Mouse (Mus musculus) limb, embryonic 11.5 days (tissue): ENCODE measurements at regions not wholly inside any gene's neighbourhood (a gene's known extent, or its start where the extent isn't known, plus 50 kb on each side); places are given as distances from the start of the nearest gene placed in this dataset.

ENCODE experiments used
- ATAC-seq: fragments of 200-750 bp; cut with Nextera tagmentation; 2 replicates; pipeline ENCODE4 v1.8.0; 2017; ENCODE audit warnings: low read depth; ENCODE audit not compliant: insufficient number of reproducible peaks, low FRiP score, low TSS enrichment
- DNase-seq: peaks from one replicate; pipeline ENCODE4 v3.0.0-alpha.2; 2015; ENCODE audit warnings: low spot score
- H3K27ac ChIP-seq: fragments of 300-500 bp; sonication (generic); replicated peaks from 2 replicates; pipeline ENCODE4 v1.5.1; 2014; ENCODE audit warnings: low read depth, mild to moderate bottlenecking, low read length
- H3K27me3 ChIP-seq: fragments of 300-500 bp; sonication (generic); 2 replicates; pipeline ENCODE4 v1.6.1; 2014; ENCODE audit warnings: mild to moderate bottlenecking, low read length, mixed read lengths; ENCODE audit not compliant: control insufficient read depth, insufficient read depth
- H3K36me3 ChIP-seq: fragments of 300-500 bp; sonication (generic); 2 replicates; pipeline ENCODE4 v1.6.1; 2014; ENCODE audit warnings: mild to moderate bottlenecking, low read length, moderate library complexity, mixed read lengths; ENCODE audit not compliant: control insufficient read depth, insufficient read depth
- H3K4me1 ChIP-seq: fragments of 300-500 bp; sonication (generic); 2 replicates; pipeline ENCODE4 v1.6.1; 2014; ENCODE audit warnings: low read length, mixed read lengths; ENCODE audit not compliant: control insufficient read depth, insufficient read depth
- H3K4me2 ChIP-seq: fragments of 300-500 bp; sonication (generic); 2 replicates; pipeline ENCODE4 v1.6.1; 2014; ENCODE audit warnings: low read depth, mild to moderate bottlenecking, moderate library complexity; ENCODE audit not compliant: severe bottlenecking
- H3K4me3 ChIP-seq: fragments of 300-500 bp; sonication (generic); 2 replicates; pipeline ENCODE4 v1.5.1; 2014; ENCODE audit warnings: low read depth, low read length
- H3K9ac ChIP-seq: fragments of 300-500 bp; sonication (generic); 2 replicates; pipeline ENCODE4 v1.6.1; 2014; ENCODE audit warnings: mild to moderate bottlenecking, low read length
- H3K9me3 ChIP-seq: fragments of 300-500 bp; sonication (generic); 2 replicates; pipeline ENCODE4 v1.6.1; 2016; ENCODE audit warnings: low read length; ENCODE audit not compliant: control insufficient read depth
- WGBS: fragments of 180-500 bp; shearing (Covaris S2); extraction: QIAGEN DNeasy Blood & Tissue Kit; methylation state at CpG from one replicate; pipeline ENCODE4 v1.1.7; 2014; 5-methylcytosine and 5-hydroxymethylcytosine counted together

DNA sequence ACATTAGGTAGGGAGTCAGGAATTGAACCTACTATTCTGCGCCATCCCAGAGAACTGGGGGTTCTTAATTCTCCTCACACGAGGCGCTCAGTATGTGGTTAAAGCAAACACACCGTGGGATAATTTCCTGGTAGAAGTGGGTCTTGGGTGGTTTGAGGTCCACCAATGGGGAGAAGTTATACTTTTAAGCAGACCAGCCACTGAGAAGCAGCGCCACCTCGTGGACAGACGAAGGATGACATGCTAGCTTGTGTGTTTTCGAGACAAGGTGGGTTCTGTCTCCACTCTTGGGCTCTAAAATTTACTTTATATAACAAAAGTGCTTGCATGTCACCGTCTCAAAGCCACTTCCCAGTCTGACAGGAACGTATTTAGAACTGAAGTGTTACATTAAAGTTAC lies 152.7 kb upstream of the Zfp64 start:
- ATAC-seq: no peak
- no peaks in the 10 kb centered on the region for H3K4me1 ChIP-seq
- H3K4me3 ChIP-seq: no peak overlapping the region
- peaks cover 2% of the 10 kb centered on the region; the same call in 1 of the 2 replicates for H3K9me3 ChIP-seq
- peak; percentile 80 for DNase-seq
- no peak overlapping the region for H3K4me2 ChIP-seq
- H3K9ac ChIP-seq: no peak overlapping the region
- no peaks in the 10 kb centered on the region for H3K27me3 ChIP-seq
- 39% methylated on average over 10 of the region's 10 CpGs for WGBS
- H3K27ac ChIP-seq: no peak overlapping the region
- no peaks in the 10 kb centered on the region for H3K36me3 ChIP-seq

DNA sequence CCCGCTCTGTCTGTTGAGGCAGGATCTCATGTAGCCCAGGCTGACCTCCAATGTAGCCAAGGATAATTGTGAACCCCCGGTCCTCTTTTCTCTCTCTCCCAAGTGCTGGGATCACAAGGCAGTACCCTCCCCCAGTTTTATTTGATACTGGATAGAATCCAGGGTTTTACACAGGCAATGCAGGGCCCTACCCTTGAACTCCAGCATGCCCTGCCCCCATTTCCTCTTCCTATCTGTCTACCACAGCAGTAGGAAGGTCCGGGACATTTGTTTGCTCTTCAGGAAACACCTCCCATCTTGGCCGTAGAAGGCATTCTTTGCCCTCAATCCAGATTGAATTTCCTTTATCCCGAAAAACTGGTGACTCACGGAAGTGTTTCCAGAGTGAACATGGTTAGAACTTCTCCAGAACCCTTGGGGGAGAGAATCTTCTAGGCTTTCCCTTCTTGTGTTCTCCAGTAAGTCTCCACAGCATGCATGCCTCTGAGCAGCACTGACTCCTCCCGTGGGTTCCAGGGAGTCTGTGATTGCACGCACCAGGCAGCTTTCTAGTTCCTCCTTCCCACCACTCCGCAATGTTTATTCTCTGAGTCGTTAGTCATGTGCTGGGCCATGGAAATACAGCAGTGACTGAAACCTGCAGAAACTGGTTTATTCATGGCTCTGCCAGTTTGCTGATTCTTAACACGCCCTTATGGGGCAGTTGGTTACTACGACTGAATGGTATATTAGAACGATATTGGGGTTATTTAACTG lies 146.3 kb upstream of the Zfp64 start:
- Histone ChIP-seq H3K27me3 (no peaks in the 10 kb centered on the region), H3K9ac (no peak overlapping the region), H3K4me1 (no peaks in the 10 kb centered on the region), H3K4me2 (no peak overlapping the region), H3K4me3 (no peak overlapping the region), H3K9me3 (no peaks in the 10 kb centered on the region), H3K27ac (no peak overlapping the region), H3K36me3 (no peaks in the 10 kb centered on the region)
- 88% methylated on average over 13 of the region's 13 CpGs for WGBS
- ATAC-seq: no peak
- no peak for DNase-seq

DNA sequence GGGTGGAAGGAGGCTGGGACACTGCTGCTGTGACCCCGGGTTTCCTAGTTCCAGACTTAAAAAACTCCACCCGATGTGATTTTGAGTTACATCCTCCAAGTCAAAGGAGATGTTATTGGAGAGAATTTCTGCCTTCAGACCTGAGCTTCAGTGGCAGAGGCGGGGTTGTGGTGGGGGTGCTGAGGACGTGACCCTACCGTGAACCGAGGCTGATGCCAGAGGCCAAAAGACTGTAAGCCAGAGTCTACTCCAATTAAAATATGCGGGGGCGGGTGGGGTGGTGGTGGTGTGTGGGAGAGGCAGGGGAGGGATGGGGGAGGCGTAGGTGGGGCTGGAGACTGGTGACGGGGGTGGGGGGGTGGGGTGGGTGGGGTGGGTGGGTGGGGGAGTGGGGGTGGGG lies 145.1 kb upstream of the Zfp64 start:
- 78% methylated on average over 10 of the region's 10 CpGs for WGBS
- no peak for ATAC-seq
- no peak for DNase-seq
- Histone ChIP-seq H3K4me3 (no peak overlapping the region), H3K9me3 (no peaks in the 10 kb centered on the region), H3K27ac (no peak overlapping the region), H3K4me1 (no peaks in the 10 kb centered on the region), H3K9ac (no peak overlapping the region), H3K27me3 (no peaks in the 10 kb centered on the region), H3K4me2 (no peak overlapping the region), H3K36me3 (no peaks in the 10 kb centered on the region)

DNA sequence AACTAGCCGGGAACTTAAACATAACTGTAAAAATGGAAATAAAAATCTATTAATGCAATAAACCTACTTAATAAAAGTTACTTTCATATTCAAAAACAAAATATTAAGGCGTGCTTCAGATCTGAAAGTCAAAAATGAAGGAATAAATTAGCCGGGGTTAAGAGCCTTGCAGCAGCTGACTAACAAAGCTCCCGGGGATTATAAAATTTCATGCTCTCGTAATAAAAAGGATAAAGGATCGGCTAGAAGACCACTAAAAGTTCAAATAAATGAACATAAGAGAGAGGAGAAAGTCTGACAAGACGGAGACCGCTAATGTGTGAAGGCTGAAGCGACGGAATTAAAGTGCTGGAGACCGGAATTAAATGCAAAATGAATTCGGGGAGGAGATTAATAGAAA lies 144.3 kb upstream of the Zfp64 start:
- no peaks in the 10 kb centered on the region for H3K27me3 ChIP-seq
- H3K36me3 ChIP-seq: no peaks in the 10 kb centered on the region
- no peak overlapping the region for H3K9ac ChIP-seq
- no peaks in the 10 kb centered on the region for H3K4me1 ChIP-seq
- 77% methylated on average over 12 of the region's 12 CpGs for WGBS
- no peak overlapping the region for H3K4me2 ChIP-seq
- no peak overlapping the region for H3K4me3 ChIP-seq
- H3K27ac ChIP-seq: no peak overlapping the region
- DNase-seq (no peak), ATAC-seq (no peak)
- H3K9me3 ChIP-seq: no peaks in the 10 kb centered on the region

DNA sequence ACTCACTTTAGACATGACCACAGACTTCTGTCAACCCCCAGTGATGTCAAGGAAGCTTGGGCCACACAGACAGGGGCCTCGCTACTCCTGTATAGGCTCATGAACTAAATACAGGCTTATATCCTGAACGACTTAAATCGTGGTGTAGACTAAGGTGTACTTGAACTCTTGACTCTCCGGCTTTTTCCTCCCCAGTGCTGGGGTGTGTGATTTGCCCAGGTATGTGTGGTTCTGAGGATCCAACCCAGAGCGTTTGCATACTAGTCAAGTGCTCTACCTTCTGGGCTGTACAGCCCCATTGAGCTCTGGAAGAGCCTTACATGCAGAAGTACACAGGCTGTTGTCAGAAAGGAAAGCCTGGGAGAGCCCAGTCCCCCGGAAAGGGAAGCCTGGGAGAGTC lies 143.2 kb upstream of the Zfp64 start:
- no peaks in the 10 kb centered on the region for H3K27me3 ChIP-seq
- ATAC-seq: no peak
- H3K4me2 ChIP-seq: no peak overlapping the region
- no peak for DNase-seq
- no peak overlapping the region for H3K9ac ChIP-seq
- WGBS: 88% methylated on average over 6 of the region's 6 CpGs
- no peak overlapping the region for H3K4me3 ChIP-seq
- no peak overlapping the region for H3K27ac ChIP-seq
- no peaks in the 10 kb centered on the region for H3K4me1 ChIP-seq
- H3K36me3 ChIP-seq: no peaks in the 10 kb centered on the region
- H3K9me3 ChIP-seq: no peaks in the 10 kb centered on the region

DNA sequence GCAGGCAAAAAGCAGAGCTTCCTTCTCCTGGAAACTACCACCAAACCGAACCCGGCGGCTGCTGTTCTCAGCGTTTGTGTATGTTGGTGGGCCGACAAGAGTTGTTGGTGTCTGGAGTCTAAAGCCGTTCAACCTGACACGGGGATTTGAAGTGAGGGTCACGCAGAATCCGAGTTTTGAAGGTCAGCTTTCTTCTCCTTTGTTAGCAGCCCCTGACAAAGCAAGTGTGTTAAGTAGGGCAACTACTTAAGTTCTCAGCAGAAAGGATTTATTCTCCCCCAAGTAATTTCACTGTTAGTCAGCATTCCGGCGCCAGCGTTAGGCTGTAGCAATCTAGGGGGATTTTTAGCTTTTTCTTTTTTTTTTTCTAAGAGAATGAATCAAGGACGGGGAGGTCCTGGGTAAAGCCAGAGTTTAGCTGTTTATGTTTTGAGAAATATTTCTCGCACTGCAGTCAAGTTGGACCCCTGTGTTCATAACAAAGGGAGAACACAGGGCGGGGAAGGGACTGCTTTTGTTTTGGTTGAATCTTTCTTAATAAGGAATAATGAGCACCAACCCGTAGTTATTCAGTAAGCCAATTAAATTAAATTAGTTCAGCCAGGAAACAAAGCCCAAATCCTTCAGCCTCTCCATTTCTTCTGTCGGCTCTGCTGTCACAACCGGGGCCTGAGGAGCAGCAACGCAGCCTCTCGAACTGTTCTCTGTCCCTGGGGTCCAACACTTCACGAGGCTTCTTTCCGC lies 138.8 kb upstream of the Zfp64 start:
- Histone ChIP-seq H3K36me3 (no peaks in the 10 kb centered on the region), H3K4me1 (no peaks in the 10 kb centered on the region), H3K9ac (no peak overlapping the region), H3K27ac (no peak overlapping the region), H3K27me3 (no peaks in the 10 kb centered on the region), H3K4me3 (no peak overlapping the region), H3K9me3 (peaks cover 3% of the 10 kb centered on the region; the same call in 1 of the 2 replicates), H3K4me2 (no peak overlapping the region)
- ATAC-seq (no peak), DNase-seq (no peak)
- WGBS: 84% methylated on average over 22 of the region's 22 CpGs

DNA sequence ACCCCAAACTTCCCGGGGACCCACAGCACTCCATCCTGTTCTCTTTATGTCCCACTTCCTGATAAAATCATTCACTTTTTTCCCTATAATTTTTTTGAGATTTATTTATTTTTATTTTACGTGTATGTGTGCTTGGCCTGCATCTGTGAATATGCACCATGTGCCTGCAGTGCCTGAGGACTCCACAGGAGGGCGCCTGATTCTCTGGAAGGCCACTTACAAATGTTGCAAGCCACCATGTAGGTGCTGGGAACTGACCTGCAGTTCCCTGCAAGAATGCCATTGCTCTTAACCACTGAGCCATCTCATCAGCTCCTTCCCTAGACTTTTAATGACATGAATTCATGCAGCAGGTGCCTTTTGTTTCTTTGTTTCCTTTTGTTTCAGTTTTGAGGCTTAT lies 134.9 kb upstream of the Zfp64 start:
- Histone ChIP-seq H3K4me3 (no peak overlapping the region), H3K9ac (no peak overlapping the region), H3K27me3 (no peaks in the 10 kb centered on the region), H3K4me1 (no peaks in the 10 kb centered on the region), H3K4me2 (no peak overlapping the region), H3K27ac (no peak overlapping the region), H3K36me3 (no peaks in the 10 kb centered on the region), H3K9me3 (peaks cover 3% of the 10 kb centered on the region; the same call in 1 of the 2 replicates)
- no peak for ATAC-seq
- no peak for DNase-seq
- 80% methylated on average over 3 of the region's 3 CpGs for WGBS

DNA sequence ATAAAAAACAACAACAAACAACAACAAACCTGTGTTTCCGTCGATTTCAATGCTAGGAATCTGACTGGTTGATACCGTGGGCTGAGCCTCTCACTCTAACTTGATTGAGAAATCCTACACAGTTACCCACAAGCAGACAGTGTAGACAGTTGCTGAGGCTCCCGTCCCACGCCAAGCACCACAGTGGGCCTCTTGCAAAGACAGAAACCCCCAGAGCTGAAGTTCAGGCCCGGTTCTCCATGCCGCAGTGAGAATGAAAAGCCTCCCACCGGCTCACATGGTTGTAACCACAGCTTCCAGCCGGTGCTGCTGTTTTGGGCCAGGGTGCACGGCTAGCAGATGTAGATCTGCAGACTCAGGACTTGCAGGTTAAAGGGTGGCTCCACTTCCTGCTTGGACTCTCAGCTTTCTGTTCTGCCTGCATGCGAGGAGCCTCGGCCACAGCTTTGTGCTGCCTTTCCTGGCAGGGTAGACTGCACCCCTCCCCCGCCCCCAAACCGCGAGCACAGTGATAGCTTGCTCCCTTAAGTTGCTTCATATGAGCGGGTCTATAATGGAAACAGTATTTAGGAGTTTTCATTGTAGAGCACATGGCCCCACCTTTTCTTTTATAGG lies 133.6 kb upstream of the Zfp64 start:
- 76% methylated on average over 16 of the region's 16 CpGs for WGBS
- ATAC-seq: no peak
- Histone ChIP-seq H3K27ac (no peak overlapping the region), H3K36me3 (no peaks in the 10 kb centered on the region), H3K9me3 (peaks cover 8% of the 10 kb centered on the region; the same call in 1 of the 2 replicates), H3K4me1 (no peaks in the 10 kb centered on the region), H3K27me3 (no peaks in the 10 kb centered on the region), H3K9ac (no peak overlapping the region), H3K4me3 (no peak overlapping the region), H3K4me2 (no peak overlapping the region)
- DNase-seq: peak; percentile 41
